Mouse (Mus musculus): ENCODE results near the gene Pck1. TPM values are rescaled to one million over a fixed set of nuclear protein-coding genes. Genes with fewer than 3 reads are reported as not detected.

The Pck1 gene
- polyA plus RNA-seq, 1 experiment = 16.4 TPM

- no peak for TF ChIP-seq POLR2A (IDR thresholded peaks at IDR 0.05; ENCODE audit: borderline replicate concordance, control insufficient read depth, low read depth, low read length)
- no peak for TF ChIP-seq CTCF (IDR thresholded peaks at IDR 0.05; ENCODE audit: control insufficient read depth, insufficient read depth, low read length)
- no peaks in the 10 kb centered on the region; the same call in 1 of the 2 replicates for H3K4me1 ChIP-seq (ENCODE audit: control insufficient read depth, insufficient read depth, low read length)
- H3K27ac ChIP-seq (ENCODE audit: control insufficient read depth, insufficient read depth, low read depth, low read length, poor library complexity) = no peak overlapping the region
- WGBS = 82% methylated on average over 4 of the region's 4 CpGs
- H3K4me3 ChIP-seq (replicated peaks; ENCODE audit: control insufficient read depth, low read depth, low read length) = no peak overlapping the region
Measured at GRCm38 (mm10) chr2:173180026-173180425, 27.2 kb downstream of the Pck1 start.

GRCm38 (mm10) chr2:173180721-173181388, 28.0 kb downstream of the Pck1 start:
- Histone ChIP-seq H3K4me3 (replicated peaks; ENCODE audit: control insufficient read depth, low read depth, low read length) (no peak overlapping the region), H3K27ac (ENCODE audit: control insufficient read depth, insufficient read depth, low read depth, low read length, poor library complexity) (no peak overlapping the region), H3K4me1 (ENCODE audit: control insufficient read depth, insufficient read depth, low read length) (no peaks in the 10 kb centered on the region; the same call in 1 of the 2 replicates)
- 73% methylated on average over 11 of the region's 11 CpGs for WGBS
- TF ChIP-seq POLR2A (IDR thresholded peaks at IDR 0.05; ENCODE audit: borderline replicate concordance, control insufficient read depth, low read depth, low read length) (no peak), CTCF (IDR thresholded peaks at IDR 0.05; ENCODE audit: control insufficient read depth, insufficient read depth, low read length) (no peak)

GRCm38 (mm10) chr2:173181486-173181885, 28.6 kb downstream of the Pck1 start:
- Histone ChIP-seq H3K4me1 (ENCODE audit: control insufficient read depth, insufficient read depth, low read length) (no peaks in the 10 kb centered on the region; the same call in 1 of the 2 replicates), H3K27ac (ENCODE audit: control insufficient read depth, insufficient read depth, low read depth, low read length, poor library complexity) (no peak overlapping the region), H3K4me3 (replicated peaks; ENCODE audit: control insufficient read depth, low read depth, low read length) (no peak overlapping the region)
- 75% methylated on average over 5 of the region's 5 CpGs for WGBS
- TF ChIP-seq CTCF (IDR thresholded peaks at IDR 0.05; ENCODE audit: control insufficient read depth, insufficient read depth, low read length) (no peak), POLR2A (IDR thresholded peaks at IDR 0.05; ENCODE audit: borderline replicate concordance, control insufficient read depth, low read depth, low read length) (no peak)

- WGBS = 83% methylated on average over 7 of the region's 7 CpGs
- Histone ChIP-seq H3K27ac (ENCODE audit: control insufficient read depth, insufficient read depth, low read depth, low read length, poor library complexity) (no peak overlapping the region), H3K4me1 (ENCODE audit: control insufficient read depth, insufficient read depth, low read length) (no peaks in the 10 kb centered on the region; the same call in 1 of the 2 replicates), H3K4me3 (replicated peaks; ENCODE audit: control insufficient read depth, low read depth, low read length) (no peak overlapping the region)
- TF ChIP-seq CTCF (IDR thresholded peaks at IDR 0.05; ENCODE audit: control insufficient read depth, insufficient read depth, low read length) = no peak
- no peak for TF ChIP-seq POLR2A (IDR thresholded peaks at IDR 0.05; ENCODE audit: borderline replicate concordance, control insufficient read depth, low read depth, low read length)
Measured at GRCm38 (mm10) chr2:173181901-173182300, 29.1 kb downstream of the Pck1 start.

- Histone ChIP-seq H3K4me3 (replicated peaks; ENCODE audit: control insufficient read depth, low read depth, low read length) (no peak overlapping the region), H3K4me1 (ENCODE audit: control insufficient read depth, insufficient read depth, low read length) (no peaks in the 10 kb centered on the region), H3K27ac (ENCODE audit: control insufficient read depth, insufficient read depth, low read depth, low read length, poor library complexity) (no peak overlapping the region)
- 76% methylated on average over 7 of the region's 7 CpGs for WGBS
- TF ChIP-seq CTCF (IDR thresholded peaks at IDR 0.05; ENCODE audit: control insufficient read depth, insufficient read depth, low read length) = no peak
- no peak for TF ChIP-seq POLR2A (IDR thresholded peaks at IDR 0.05; ENCODE audit: borderline replicate concordance, control insufficient read depth, low read depth, low read length)
Measured at GRCm38 (mm10) chr2:173182796-173183195, 29.9 kb downstream of the Pck1 start.

GRCm38 (mm10) chr2:173183311-173183710, 30.5 kb downstream of the Pck1 start:
- Histone ChIP-seq H3K27ac (ENCODE audit: control insufficient read depth, insufficient read depth, low read depth, low read length, poor library complexity) (no peak overlapping the region), H3K4me3 (replicated peaks; ENCODE audit: control insufficient read depth, low read depth, low read length) (no peak overlapping the region), H3K4me1 (ENCODE audit: control insufficient read depth, insufficient read depth, low read length) (no peaks in the 10 kb centered on the region)
- TF ChIP-seq POLR2A (IDR thresholded peaks at IDR 0.05; ENCODE audit: borderline replicate concordance, control insufficient read depth, low read depth, low read length) (no peak), CTCF (IDR thresholded peaks at IDR 0.05; ENCODE audit: control insufficient read depth, insufficient read depth, low read length) (no peak)
- 84% methylated on average over 10 of the region's 10 CpGs for WGBS

GRCm38 (mm10) chr2:173183836-173184460, 31.1 kb downstream of the Pck1 start:
- WGBS = 5% methylated on average over 8 of the region's 8 CpGs

GRCm38 (mm10) chr2:173184475-173185080, 31.7 kb downstream of the Pck1 start:
- no peaks in the 10 kb centered on the region for H3K4me1 ChIP-seq (ENCODE audit: control insufficient read depth, insufficient read depth, low read length)
- no peak overlapping the region for H3K4me3 ChIP-seq (replicated peaks; ENCODE audit: control insufficient read depth, low read depth, low read length)
- 48% methylated on average over 11 of the region's 11 CpGs for WGBS
- TF ChIP-seq CTCF (IDR thresholded peaks at IDR 0.05; ENCODE audit: control insufficient read depth, insufficient read depth, low read length) (no peak), POLR2A (IDR thresholded peaks at IDR 0.05; ENCODE audit: borderline replicate concordance, control insufficient read depth, low read depth, low read length) (no peak)
- no peak overlapping the region for H3K27ac ChIP-seq (ENCODE audit: control insufficient read depth, insufficient read depth, low read depth, low read length, poor library complexity)

More at GRCm38 (mm10) chr2:173183836-173184460, 31.1 kb downstream of the Pck1 start:
- Histone ChIP-seq H3K27ac (ENCODE audit: control insufficient read depth, insufficient read depth, low read depth, low read length, poor library complexity) (no peak overlapping the region), H3K4me3 (replicated peaks; ENCODE audit: control insufficient read depth, low read depth, low read length) (no peak overlapping the region), H3K4me1 (ENCODE audit: control insufficient read depth, insufficient read depth, low read length) (no peaks in the 10 kb centered on the region)
- TF ChIP-seq CTCF (IDR thresholded peaks at IDR 0.05; ENCODE audit: control insufficient read depth, insufficient read depth, low read length) (peak; percentile 67), POLR2A (IDR thresholded peaks at IDR 0.05; ENCODE audit: borderline replicate concordance, control insufficient read depth, low read depth, low read length) (no peak)

Data from bone marrow, adult 2 months (tissue).